8 mouse cellular contexts compared by ENCODE assay signal in genomic region chr7:3376831-3377230, GRCm38 (mm10). TPM values are rescaled to one million over a fixed set of nuclear protein-coding genes. Genes with fewer than 3 reads are reported as not detected.
DNase-seq lines count a peak whose midpoint lies in the region; ATAC-seq lines count a peak whose summit lies in the region.

No protein-coding gene starts in this region.

- no peaks in the 10 kb centered on the region for H3K4me1 ChIP-seq in hindbrain, embryonic 11.5 days (replicated peaks; ENCODE audit: control insufficient read depth, insufficient read depth, low read length)
- H3K4me1 ChIP-seq in hindbrain, embryonic 16.5 days (ENCODE audit: control insufficient read depth, insufficient read depth, low read depth, low read length), result no peaks in the 10 kb centered on the region

- H3K4me3 ChIP-seq in hindbrain, embryonic 11.5 days (ENCODE audit: low read depth, low read length), result no peak overlapping the region
- H3K4me3 ChIP-seq in hindbrain, embryonic 16.5 days (ENCODE audit: low read length), result no peak overlapping the region

- H3K9me3 ChIP-seq in hindbrain, embryonic 11.5 days (ENCODE audit: control insufficient read depth, low read length), result no peaks in the 10 kb centered on the region
- no peaks in the 10 kb centered on the region for H3K9me3 ChIP-seq in hindbrain, embryonic 16.5 days (ENCODE audit: control insufficient read depth, low read length)

- WGBS in hindbrain, embryonic 11.5 days, result 52% methylated on average over 4 of the region's 4 CpGs
- 53% methylated on average over 4 of the region's 4 CpGs for WGBS in hindbrain, embryonic 16.5 days

- H3K9ac ChIP-seq in hindbrain, embryonic 11.5 days (ENCODE audit: low read depth, low read length), result no peak overlapping the region
- H3K9ac ChIP-seq in hindbrain, embryonic 16.5 days (ENCODE audit: low read depth, low read length), result no peak overlapping the region

- no peak overlapping the region for H3K4me2 ChIP-seq in hindbrain, embryonic 11.5 days (replicated peaks; ENCODE audit: low read depth, low read length)
- no peak overlapping the region for H3K4me2 ChIP-seq in hindbrain, embryonic 16.5 days (ENCODE audit: low read length)

- no peak overlapping the region for H3K27ac ChIP-seq in hindbrain, embryonic 11.5 days (ENCODE audit: low read depth, low read length)
- no peak overlapping the region for H3K27ac ChIP-seq in hindbrain, embryonic 16.5 days (ENCODE audit: low read depth, low read length)

- no peaks in the 10 kb centered on the region for H3K36me3 ChIP-seq in hindbrain, embryonic 11.5 days (ENCODE audit: control insufficient read depth, insufficient read depth, low read length)
- H3K36me3 ChIP-seq in hindbrain, embryonic 16.5 days (ENCODE audit: control insufficient read depth, insufficient read depth, low read length), result no peaks in the 10 kb centered on the region

- H3K27me3 ChIP-seq in hindbrain, embryonic 11.5 days (ENCODE audit: control insufficient read depth, insufficient read depth, low read length), result no peaks in the 10 kb centered on the region
- no peaks in the 10 kb centered on the region for H3K27me3 ChIP-seq in hindbrain, embryonic 16.5 days (replicated peaks; ENCODE audit: control insufficient read depth, insufficient read depth, low read length)

- no peak for ATAC-seq in hindbrain, embryonic 11.5 days (ENCODE audit: low FRiP score)
- ATAC-seq in hindbrain, embryonic 16.5 days, result no peak

- DNase-seq in hindbrain, embryonic 11.5 days (ENCODE audit: low spot score), result peak; percentile 53
- DNase-seq in 3134 (ENCODE audit: extremely low read depth, insufficient read length, low spot score) (peak; percentile 56), MN1 (ENCODE audit: low spot score) (peak; percentile 16)
- DNase-seq in cerebellum, postnatal 10 days, result peak; percentile 72 to 81
- peak; percentile 26 for DNase-seq in induced T-regulatory cell, adult 2 months (ENCODE audit: low read depth)
- peak; percentile 48 for DNase-seq in retina, postnatal 1 day
- no peak for DNase-seq in frontal cortex, postnatal 14 days (ENCODE audit: low spot score in 2 of 2)

RNA-seq across cellular contexts. Expression of gene Cacng8, which starts 13.7 kb away (rescaled TPM):
- polyA plus RNA-seq in hindbrain, embryonic 11.5 days (2014; fragmentation: Nextera tagmentation; extraction: Ambion mirVana), result 5.1 and 7.0 TPM in 2 replicates
- polyA plus RNA-seq in hindbrain, embryonic 16.5 days (2015; fragmentation: Nextera tagmentation; extraction: Ambion mirVana), result 8.6 and 13.7 TPM in 2 replicates

RNA-seq across cellular contexts. Expression of gene Cacng7, which starts 44.1 kb away (rescaled TPM):
- 3.9 and 4.6 TPM in 2 replicates for polyA plus RNA-seq in hindbrain, embryonic 11.5 days (2014; fragmentation: Nextera tagmentation; extraction: Ambion mirVana)
- polyA plus RNA-seq in hindbrain, embryonic 16.5 days (2015; fragmentation: Nextera tagmentation; extraction: Ambion mirVana), result 2.6 and 2.9 TPM in 2 replicates

RNA-seq across cellular contexts. Expression of gene Cacng6, which starts 47.2 kb away (rescaled TPM):
- 0.08 and 0.45 TPM in 2 replicates for polyA plus RNA-seq in hindbrain, embryonic 11.5 days (2014; fragmentation: Nextera tagmentation; extraction: Ambion mirVana)
- polyA plus RNA-seq in hindbrain, embryonic 16.5 days (2015; fragmentation: Nextera tagmentation; extraction: Ambion mirVana), result 0.62 TPM in 1 of 2 replicates, not detected in the other

Comparison
In these comparisons a context has a peak if more than half of its experiments do, and no peak if none do; other contexts are left out.
1. DNase-seq: peak in hindbrain, embryonic 11.5 days (single experiment), 3134 (single experiment), MN1 (single experiment), cerebellum, postnatal 10 days (2 of 2), induced T-regulatory cell, adult 2 months (single experiment) and retina, postnatal 1 day (single experiment); none in frontal cortex, postnatal 14 days (0 of 2).